Mouse (Mus musculus) cerebellum, postnatal 10 days (tissue): Measurements from ENCODE around the gene Gm20870.
"Not testable (repeated sequence)": the region's sequence is repeated elsewhere in the genome, so short reads cannot be mapped to it uniquely, and the experiment has no call there.

ENCODE experiments used
- DNase-seq, 2 experiments: peaks; one replicate each; pipeline ENCODE4 v3.0.0; 2021; ENCODE audit warnings: mixed read lengths in 2 of 2

Gene Gm20870

DNA sequence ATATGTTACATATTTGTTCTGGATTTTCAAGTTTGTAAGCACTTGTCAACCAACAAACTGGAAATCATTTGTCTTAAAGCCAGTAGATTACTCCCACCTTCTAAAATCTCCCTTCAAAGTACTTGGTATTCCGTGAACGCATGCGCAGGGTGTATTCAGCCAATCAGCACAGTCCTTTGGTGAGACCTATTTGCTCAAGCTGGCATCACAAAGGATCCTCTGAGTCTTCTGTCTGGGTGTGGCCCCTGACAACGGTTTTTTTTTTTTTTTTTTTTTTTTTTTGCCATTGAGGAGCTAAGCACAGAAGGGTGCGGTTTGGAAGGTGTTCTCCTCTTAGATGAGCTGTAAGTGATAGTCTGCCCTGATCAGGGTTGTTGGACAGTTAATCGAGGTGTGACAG, at the start of gene Gm20870:
Gene Gm20870, plus strand, starts transcription at position 301 of the 400 bp plus-strand sequence.
- not testable (repeated sequence) for DNase-seq
